Mouse (Mus musculus) neural tube, embryonic 14.5 days (tissue): ENCODE measurements around the gene U2surp. TPM values are rescaled to one million over a fixed set of nuclear protein-coding genes. Genes with fewer than 3 reads are reported as not detected.

ENCODE experiments used
- ATAC-seq: fragments of 200-750 bp; cut with Nextera tagmentation; 2 replicates; pipeline ENCODE4 v1.8.0; 2017; ENCODE audit warnings: low read depth, mild to moderate bottlenecking, moderate TSS enrichment, moderate library complexity
- H3K27ac ChIP-seq: fragments of 300-500 bp; sonication (generic); 2 replicates; pipeline ENCODE4 v1.5.1; 2014; ENCODE audit warnings: low read depth, mild to moderate bottlenecking, control low read depth, low read length, moderate library complexity, mixed read lengths
- H3K27me3 ChIP-seq: fragments of 300-500 bp; sonication (generic); 2 replicates; pipeline ENCODE4 v1.6.1; 2014; ENCODE audit warnings: low read length; ENCODE audit not compliant: control insufficient read depth, insufficient read depth
- H3K36me3 ChIP-seq: fragments of 300-500 bp; sonication (generic); 2 replicates; pipeline ENCODE4 v1.6.1; 2014; ENCODE audit warnings: low read length, mixed read lengths; ENCODE audit not compliant: control insufficient read depth, insufficient read depth
- H3K4me1 ChIP-seq: fragments of 300-500 bp; sonication (generic); 2 replicates; pipeline ENCODE4 v1.6.1; 2014; ENCODE audit warnings: low read length; ENCODE audit not compliant: control insufficient read depth, insufficient read depth
- H3K4me2 ChIP-seq: fragments of 300-500 bp; sonication (generic); 2 replicates; pipeline ENCODE4 v1.6.1; 2014; ENCODE audit warnings: mild to moderate bottlenecking, low read depth, low read length, control low read depth
- H3K4me3 ChIP-seq: fragments of 300-500 bp; sonication (generic); 2 replicates; pipeline ENCODE4 v1.5.1; 2014; ENCODE audit warnings: low read depth, low read length, control low read depth, mixed read lengths
- H3K9ac ChIP-seq: fragments of 300-500 bp; sonication (generic); replicated peaks from 2 replicates; pipeline ENCODE4 v1.6.1; 2014; ENCODE audit warnings: low read depth, mild to moderate bottlenecking, control low read depth, low read length, mixed read lengths
- H3K9me3 ChIP-seq: fragments of 300-500 bp; sonication (generic); 2 replicates; pipeline ENCODE4 v1.6.1; 2016; ENCODE audit warnings: low read length; ENCODE audit not compliant: control insufficient read depth
- whole genome bisulfite sequencing: fragments of 180-500 bp; shearing (Covaris S2); extraction: QIAGEN DNeasy Blood & Tissue Kit; methylation state at CpG from one replicate; pipeline ENCODE4 v1.1.7; 2014; 5-methylcytosine and 5-hydroxymethylcytosine counted together
- polyA plus RNA-seq: library from polyadenylated mRNA; unstranded; fragments of >200 nt; fragmentation: Nextera tagmentation; extraction: Ambion mirVana; gene quantifications from 2 replicates; pipeline ENCODE4 v1.2.1, GENCODE M21; 2014

Gene U2surp
- 135 and 146 TPM in 2 replicates for polyA plus RNA-seq

DNA sequence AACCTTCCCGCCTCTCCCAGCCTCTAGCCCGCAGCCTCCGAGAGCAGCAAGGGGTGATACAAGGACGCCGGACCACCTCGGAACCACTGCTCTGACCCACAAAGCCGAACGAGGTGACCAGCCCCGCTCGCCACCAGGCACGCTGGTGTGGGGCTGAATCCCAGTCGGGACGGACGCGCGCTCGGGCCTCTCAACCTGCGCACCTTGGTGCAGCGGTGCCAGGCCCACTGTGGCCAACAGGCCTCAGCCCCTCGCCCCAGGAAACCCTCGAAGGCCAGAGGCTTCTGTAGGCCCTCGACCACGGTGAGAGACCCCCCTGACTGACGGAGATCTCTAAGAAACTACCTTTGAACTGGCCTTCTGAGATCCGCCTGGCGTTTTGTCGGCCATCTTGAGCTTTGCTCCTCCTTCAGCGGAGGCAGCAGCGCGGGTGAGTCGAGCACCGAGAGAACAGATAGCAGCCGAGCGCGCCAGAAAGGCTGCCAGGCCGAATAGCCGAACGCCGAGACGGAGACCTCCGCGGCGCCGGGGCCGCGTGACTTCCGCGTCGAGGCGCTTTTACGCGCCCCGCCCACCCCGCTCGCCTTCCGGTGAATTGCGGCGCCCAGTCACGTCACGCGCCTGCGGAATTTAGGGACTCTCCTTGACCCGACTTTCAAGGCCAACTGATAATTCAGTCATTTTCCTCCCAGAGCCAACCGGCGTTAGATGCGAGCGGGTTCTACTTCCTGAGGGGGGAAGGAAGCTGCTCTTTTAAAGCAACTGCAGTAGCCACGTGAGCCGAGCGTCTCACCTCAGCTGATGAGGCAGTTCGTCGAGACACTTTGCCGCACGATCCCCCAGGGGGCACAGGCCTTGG lies at the start of gene U2surp:
TSS of gene U2surp (minus strand) at position 525 of the 859 bp plus-strand sequence.
- ATAC-seq = peak; percentile 96
- Histone ChIP-seq H3K4me1 (peaks cover 6% of the 10 kb centered on the region; the same call in 1 of the 2 replicates), H3K9ac (peak within 1 kb of the TSS; percentile 91), H3K27me3 (0 out of 2 replicates have a peak, but pooled peaks cover 3% of the 10 kb centered on the region), H3K9me3 (no peaks in the 10 kb centered on the region), H3K36me3 (no peaks in the 10 kb centered on the region), H3K4me2 (peak within 1 kb of the TSS; percentile 86), H3K27ac (peak within 1 kb of the TSS; percentile 88), H3K4me3 (peak within 1 kb of the TSS; percentile 93)
- under 1% methylated on average over 74 of the region's 74 CpGs for WGBS

DNA sequence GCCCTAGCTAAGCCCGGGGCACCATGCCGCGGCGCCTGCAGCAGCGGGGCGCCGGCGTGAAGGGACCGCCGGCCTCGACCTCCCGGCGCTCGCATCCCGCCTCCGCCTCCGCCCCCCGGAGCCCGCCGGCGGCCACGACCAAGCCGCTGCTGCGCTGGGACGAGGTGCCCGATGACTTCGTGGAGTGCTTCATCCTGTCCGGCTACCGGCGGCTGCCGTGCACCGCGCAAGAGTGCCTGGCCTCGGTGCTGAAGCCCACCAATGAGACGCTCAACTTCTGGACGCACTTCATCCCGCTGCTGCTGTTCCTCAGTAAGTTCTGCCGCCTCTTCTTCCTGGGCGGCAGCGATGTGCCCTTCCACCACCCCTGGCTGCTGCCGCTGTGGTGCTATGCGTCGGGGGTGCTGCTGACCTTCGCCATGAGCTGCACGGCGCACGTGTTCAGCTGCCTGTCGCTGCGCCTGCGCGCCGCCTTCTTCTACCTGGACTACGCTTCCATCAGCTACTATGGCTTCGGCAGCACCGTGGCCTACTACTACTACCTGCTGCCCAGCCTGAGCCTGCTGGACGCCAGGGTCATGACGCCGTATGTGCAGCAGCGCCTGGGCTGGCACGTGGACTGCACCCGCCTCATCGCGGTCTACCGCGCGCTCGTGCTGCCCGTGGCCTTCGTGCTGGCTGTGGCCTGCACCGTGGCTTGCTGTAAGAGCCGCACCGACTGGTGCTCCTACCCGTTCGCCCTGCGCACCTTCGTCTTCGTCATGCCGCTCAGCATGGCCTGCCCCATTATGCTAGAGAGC lies 48.3 kb upstream of the U2surp start:
- Histone ChIP-seq H3K27me3 (0 out of 2 replicates have a peak, but pooled peaks cover 2% of the 10 kb centered on the region), H3K4me3 (peak overlapping the region; percentile 64), H3K4me2 (peak overlapping the region; percentile 85), H3K9ac (peak overlapping the region; percentile 83), H3K27ac (peak overlapping the region; percentile 75), H3K9me3 (no peaks in the 10 kb centered on the region), H3K36me3 (no peaks in the 10 kb centered on the region), H3K4me1 (peaks cover 9% of the 10 kb centered on the region; the same call in 1 of the 2 replicates)
- peak; percentile 74 for ATAC-seq
- WGBS = 12% methylated on average over 65 of the region's 78 CpGs

DNA sequence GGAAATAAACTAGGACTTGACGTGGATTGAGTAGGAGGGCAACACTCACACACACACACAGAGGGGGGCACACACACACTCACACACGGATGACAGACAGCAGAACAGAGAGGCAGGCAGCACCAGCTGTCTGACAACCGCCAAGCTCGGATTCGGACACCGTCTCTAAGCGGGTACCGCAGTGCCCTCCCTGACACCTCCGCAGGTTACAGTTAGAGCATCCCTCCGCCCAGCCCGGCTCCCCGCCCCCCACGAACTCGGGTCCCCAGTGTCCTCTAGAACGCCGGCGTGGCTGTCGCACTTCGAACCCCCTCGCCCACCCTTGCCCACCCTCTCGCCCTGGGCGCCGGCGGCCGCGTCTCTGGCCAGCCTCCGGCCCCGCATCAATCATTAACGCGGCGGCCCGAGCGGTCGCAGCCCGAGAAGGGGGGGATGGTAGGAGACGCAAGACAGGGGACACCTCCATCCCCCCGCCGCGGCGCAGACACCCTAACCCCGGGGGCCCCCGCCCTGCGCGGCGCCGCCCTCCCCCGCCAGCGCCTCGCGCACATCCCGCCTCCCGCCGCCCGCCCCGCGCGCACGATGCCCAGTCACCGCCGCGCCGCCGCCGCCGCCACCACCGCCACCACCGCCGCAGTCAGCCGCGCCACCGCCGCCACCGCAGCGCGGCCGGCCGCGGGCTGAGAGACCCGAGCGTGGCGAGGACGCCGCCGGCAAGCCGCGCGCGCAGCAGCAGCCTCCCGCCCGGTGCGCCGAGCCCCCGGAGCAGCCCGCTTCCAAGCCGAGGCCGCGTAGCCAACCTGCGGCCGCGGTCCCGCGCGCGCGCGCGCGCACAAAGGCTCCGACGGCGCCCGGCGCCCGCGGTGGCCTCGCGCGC lies 47.5 kb upstream of the U2surp start, which contains the start of gene Paqr9:
TSS of gene Paqr9 (plus strand) at position 599 of the 877 bp plus-strand sequence.
- Histone ChIP-seq H3K4me2 (peak within 1 kb of the TSS; percentile 85), H3K4me3 (peak within 1 kb of the TSS; percentile 64), H3K36me3 (no peaks in the 10 kb centered on the region), H3K9ac (peak within 1 kb of the TSS; percentile 83), H3K27me3 (0 out of 2 replicates have a peak, but pooled peaks cover 2% of the 10 kb centered on the region), H3K4me1 (peaks cover 9% of the 10 kb centered on the region; the same call in 1 of the 2 replicates), H3K9me3 (no peaks in the 10 kb centered on the region), H3K27ac (peak within 1 kb of the TSS; percentile 75)
- peak; percentile 76 for ATAC-seq
- under 1% methylated on average over 51 of the region's 118 CpGs for WGBS

DNA sequence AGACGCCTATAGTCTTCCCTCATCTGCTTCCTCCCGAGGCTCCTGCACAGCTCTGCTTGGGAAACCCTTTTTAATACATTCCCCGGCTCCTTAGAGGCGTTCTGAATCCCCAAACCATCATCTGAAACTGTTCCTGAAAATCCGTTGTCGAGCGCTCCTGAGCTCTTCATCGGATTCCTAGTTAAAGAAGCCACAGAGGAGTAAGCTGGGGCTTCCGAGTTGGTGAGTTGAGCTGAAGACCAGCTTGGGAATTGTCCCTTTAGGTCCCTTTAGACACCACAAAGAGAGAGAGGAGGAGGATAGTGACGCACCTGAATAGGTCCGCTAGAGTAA lies 46.9 kb upstream of the U2surp start:
- H3K9ac ChIP-seq = peak overlapping the region; percentile 83
- H3K27me3 ChIP-seq = 0 out of 2 replicates have a peak, but pooled peaks cover 2% of the 10 kb centered on the region
- peak overlapping the region; percentile 75; the same call in 1 of the 2 replicates for H3K27ac ChIP-seq
- H3K9me3 ChIP-seq = no peaks in the 10 kb centered on the region
- WGBS = 7% methylated on average over 11 of the region's 11 CpGs
- ATAC-seq = no peak
- H3K4me3 ChIP-seq = peak overlapping the region; percentile 64
- H3K4me2 ChIP-seq = peak overlapping the region; percentile 85
- H3K36me3 ChIP-seq = no peaks in the 10 kb centered on the region
- H3K4me1 ChIP-seq = peaks cover 9% of the 10 kb centered on the region; the same call in 1 of the 2 replicates

DNA sequence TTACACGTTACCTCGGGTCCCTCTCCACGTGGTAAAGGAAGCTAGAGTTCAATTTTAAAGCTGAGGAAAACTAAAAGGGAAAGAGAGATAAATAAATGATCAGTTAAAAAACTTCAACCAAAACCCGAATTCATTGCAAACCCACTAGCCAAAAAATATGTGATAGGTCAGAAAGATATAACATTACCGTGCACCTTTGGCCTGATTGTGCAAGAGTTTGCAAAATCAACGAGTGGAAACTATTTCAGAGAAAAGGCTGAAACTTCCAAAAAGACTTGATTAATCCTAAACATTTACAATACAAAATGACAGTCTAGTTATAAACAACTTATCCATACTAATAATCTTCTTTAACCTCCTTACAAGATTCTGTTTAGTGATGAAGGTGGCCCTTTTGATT lies 45.9 kb upstream of the U2surp start:
- Histone ChIP-seq H3K9ac (no peak overlapping the region), H3K4me1 (peaks cover 9% of the 10 kb centered on the region; the same call in 1 of the 2 replicates), H3K9me3 (no peaks in the 10 kb centered on the region), H3K4me3 (no peak overlapping the region), H3K4me2 (no peak overlapping the region), H3K36me3 (no peaks in the 10 kb centered on the region), H3K27ac (no peak overlapping the region), H3K27me3 (0 out of 2 replicates have a peak, but pooled peaks cover 2% of the 10 kb centered on the region)
- 69% methylated on average over 6 of the region's 6 CpGs for WGBS
- no peak for ATAC-seq

DNA sequence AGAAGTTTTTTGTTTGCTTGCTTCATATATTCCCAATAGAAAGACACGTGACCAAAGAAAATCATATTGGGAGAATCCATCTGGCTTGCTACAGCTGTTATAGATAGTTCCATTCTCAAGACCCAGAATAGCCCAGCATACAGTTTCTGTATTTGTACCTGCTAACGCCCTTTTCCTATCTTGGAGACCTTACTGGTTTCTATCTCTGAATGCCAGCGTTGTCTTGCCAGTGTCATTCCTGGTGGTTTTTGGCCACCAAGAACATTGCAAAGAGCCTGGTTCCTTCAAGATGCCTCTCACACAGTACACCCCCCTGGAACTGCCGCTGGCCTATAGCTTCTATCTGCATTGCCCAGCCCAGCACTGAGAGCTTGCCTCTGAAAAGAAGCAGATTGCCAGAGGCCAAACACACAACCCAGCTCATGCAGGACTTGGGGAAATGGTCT lies 44.3 kb upstream of the U2surp start:
- no peak overlapping the region for H3K9ac ChIP-seq
- H3K4me2 ChIP-seq = no peak overlapping the region
- peaks cover 4% of the 10 kb centered on the region; the same call in 1 of the 2 replicates for H3K4me1 ChIP-seq
- H3K27ac ChIP-seq = no peak overlapping the region
- H3K27me3 ChIP-seq = 0 out of 2 replicates have a peak, but pooled peaks cover 2% of the 10 kb centered on the region
- ATAC-seq = no peak
- H3K36me3 ChIP-seq = no peaks in the 10 kb centered on the region
- 93% methylated on average over 4 of the region's 4 CpGs for WGBS
- no peak overlapping the region for H3K4me3 ChIP-seq
- no peaks in the 10 kb centered on the region for H3K9me3 ChIP-seq

DNA sequence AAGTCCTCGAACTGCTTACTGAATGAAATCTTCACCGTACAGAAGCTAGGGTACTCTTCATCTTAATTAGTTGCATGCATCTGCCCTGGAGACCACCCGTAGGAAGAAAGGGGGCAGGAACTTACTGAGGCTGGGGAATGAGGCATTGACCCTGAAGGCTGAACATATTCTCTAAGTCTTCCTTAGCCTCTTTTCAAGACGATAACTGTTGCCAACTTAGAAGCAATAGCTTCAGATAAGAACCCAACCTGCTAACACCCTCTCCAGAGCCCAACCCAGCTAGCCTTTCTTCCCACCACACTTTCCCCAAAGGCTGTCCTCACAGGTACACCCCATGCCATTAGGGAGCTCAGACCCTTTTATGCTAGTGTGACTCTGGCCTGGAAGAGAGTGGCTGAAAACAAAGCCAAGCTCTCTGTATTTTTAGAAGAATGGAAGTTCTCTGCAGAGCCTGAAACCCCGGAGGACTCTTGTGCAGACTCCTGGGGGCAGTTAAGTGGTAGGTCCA lies 43.5 kb upstream of the U2surp start:
- no peak for ATAC-seq
- 77% methylated on average over 5 of the region's 5 CpGs for WGBS
- H3K4me3 ChIP-seq = no peak overlapping the region

More for the DNA sequence above, 43.5 kb upstream of the U2surp start:
- no peak overlapping the region for H3K4me2 ChIP-seq
- H3K27ac ChIP-seq = no peak overlapping the region
- no peaks in the 10 kb centered on the region; the same call in 1 of the 2 replicates for H3K4me1 ChIP-seq
- no peaks in the 10 kb centered on the region for H3K36me3 ChIP-seq
- H3K9me3 ChIP-seq = no peaks in the 10 kb centered on the region
- H3K9ac ChIP-seq = no peak overlapping the region
- H3K27me3 ChIP-seq = no peaks in the 10 kb centered on the region
